Mouse (Mus musculus): ENCODE measurements around the gene Shank2.

The Shank2 gene

DNA sequence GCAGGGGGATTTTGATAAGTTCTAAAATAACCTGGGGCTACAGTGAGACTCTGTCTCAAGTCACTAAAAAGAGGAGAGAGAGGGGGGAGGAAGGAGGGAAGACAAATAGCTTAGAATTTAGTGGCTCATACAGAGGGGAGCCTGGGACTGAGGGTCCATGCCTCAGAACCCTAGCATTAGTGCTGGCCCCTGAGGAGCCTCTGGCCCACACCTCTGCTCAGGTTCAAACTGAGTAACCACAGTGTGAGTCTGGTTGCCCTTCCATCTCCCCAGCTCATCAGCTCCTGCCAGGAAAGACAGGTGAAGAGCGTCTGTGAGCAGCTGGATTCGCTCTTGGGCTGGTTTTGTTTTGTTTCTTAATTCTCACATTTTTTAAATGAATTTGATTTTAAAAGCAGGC, 415.5 kb downstream of the Shank2 start:
- in situ Hi-C loops (cut with MboI, MseI) = no loop called here

DNA sequence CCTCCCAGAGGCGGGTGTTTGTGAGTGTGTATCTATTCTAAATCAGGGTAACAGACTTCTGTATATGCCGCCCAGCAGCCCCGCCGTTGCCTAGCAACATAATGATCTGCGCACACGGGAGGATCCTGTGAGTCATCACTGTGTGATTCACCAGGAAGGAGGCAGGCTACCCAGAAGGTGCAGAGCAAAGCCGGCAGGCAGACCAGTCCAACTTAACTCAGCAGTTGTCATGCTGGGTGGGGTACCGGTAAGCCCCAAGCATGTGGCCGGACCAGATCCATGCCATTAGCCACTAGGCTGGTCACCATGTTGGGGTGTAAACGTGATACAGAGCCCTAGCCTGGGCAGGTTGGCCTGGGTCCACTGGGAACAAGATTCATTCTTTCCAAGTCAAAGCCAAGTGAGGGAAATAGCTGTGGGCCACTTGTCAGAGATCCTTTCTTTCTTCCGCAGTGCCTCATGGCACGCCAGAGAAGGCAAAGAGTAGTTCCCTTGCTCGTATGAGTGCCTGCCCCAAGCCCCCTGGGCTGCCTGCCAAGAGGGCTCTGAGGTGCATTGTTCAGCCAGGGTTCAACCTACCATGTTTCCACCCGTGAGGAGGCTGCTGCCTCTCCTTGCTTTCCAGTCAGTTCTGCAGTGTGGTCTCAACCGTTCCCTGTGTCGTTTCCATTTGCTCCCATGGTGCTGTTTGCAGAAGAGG, 416.1 kb downstream of the Shank2 start:
- in situ Hi-C loops (cut with MboI, MseI) = no loop called here

DNA sequence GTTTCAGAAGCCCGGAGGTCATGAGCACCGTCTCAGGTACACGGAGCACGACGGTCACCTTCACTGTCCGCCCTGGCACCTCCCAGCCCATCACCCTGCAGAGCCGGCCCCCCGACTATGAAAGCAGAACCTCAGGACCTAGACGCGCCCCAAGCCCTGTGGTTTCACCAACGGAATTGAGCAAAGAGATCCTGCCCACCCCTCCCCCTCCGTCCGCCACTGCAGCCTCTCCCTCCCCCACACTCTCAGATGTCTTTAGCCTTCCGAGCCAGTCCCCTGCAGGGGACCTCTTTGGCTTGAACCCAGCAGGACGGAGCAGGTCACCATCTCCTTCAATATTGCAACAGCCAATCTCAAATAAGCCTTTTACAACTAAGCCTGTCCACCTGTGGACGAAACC, 418.8 kb downstream of the Shank2 start:
- in situ Hi-C loops (cut with MboI, MseI) = no loop called here

DNA sequence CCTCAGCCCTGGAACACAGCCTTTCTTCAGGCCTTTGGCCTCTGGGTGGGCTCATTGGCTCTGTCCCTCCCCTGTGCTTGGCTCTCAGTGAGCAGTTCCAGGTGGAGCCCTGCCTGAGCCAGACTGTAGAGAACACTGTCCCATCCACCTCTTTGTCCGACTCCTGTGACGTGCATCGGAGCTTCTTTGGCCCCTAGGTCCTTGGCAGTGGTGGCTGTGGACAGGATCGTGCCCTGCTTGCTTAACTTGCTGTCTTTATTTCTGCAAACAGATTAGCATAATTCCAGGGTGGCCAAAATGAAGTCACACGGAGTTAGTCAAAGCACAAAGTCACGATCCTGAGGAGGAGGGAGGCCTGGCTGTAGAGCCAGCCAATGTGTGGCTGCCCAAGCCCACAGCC, 419.8 kb downstream of the Shank2 start:
- in situ Hi-C loops (cut with MboI, MseI) = no loop called here

DNA sequence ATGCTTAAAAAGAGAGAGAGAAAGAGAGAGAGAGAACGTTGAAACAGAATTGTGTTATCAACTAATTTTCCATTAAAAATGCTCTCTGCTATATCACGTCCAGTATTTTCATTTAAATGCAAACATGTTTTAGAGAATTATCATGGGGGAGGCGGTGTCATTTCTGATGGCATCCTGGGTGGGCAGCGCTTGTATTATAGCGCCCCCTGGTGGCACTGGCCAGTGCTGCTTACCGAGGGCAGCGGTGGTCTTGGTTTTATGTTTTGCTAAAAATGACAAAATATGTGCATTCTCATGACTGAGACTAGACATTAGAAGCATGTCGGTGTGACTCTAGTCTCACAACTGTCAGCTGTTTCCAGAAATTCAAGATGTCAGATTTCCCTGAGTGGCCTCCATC, 424.2 kb downstream of the Shank2 start:
- in situ Hi-C loops (cut with MboI, MseI) = loop anchor here (5.0 kb wide), 1 partner anchor 209 kb away; no protein-coding TSS in a partner anchor

DNA sequence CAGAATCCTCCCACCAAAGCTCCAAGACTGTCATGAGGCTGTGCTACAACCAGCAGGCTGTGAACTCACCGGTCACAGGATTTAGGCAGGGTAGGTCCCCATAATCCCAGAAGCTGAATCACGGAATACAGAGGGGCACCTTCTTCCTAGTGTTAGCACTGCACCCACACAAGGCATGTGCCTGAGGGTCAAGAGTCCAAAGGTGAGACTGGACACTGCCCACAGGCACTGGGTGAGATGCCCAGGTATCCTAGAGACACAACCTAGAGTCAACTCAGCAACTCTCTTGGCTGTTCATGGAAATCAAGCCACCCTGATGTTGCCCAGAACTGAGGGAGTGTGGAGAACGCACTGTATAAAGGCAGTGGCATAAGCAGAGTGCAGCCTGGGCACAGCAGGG, 424.9 kb downstream of the Shank2 start:
- in situ Hi-C loops (cut with MboI, MseI) = loop anchor here (5.0 kb wide), 1 partner anchor 209 kb away; no protein-coding TSS in a partner anchor

DNA sequence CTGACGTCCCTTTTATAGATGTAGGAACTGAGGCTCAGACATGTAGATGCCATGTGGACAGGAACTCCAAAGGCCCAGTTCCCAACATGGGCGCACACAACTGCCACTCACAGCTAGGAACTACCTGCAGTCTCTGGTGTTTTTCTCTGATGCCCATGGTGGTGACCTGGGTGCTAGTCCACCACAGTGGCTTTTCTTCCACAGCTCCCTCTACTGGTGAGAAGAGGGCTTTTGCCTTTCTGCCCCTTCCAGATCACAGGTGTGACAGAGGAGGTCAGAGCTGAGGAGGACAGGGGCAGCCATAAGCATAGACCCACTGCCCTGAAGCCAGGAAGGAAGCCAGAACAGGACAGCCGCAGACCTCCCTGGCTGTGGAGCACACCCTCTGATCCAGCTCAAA, 425.7 kb downstream of the Shank2 start:
- in situ Hi-C loops (cut with MboI, MseI) = loop anchor here (5.0 kb wide), 1 partner anchor 210 kb away; no protein-coding TSS in a partner anchor

DNA sequence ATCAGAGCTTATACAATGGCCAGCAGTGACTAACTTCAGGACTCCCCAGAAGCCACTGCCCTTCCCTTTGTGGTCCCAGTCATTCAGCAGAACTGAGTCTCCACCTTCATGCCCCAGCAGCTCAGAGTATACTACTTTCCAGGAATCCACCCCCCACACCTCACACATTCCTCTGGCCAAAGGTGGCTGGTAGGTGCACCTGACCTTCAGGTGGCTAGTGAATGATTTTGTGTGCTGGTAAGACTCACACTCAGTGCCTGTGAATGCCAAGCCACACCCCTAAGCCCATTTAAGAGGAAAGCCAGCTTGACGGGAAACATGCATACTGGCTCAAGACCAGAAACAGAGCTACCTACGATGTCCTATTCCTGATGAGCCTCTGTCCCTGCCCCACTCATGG, 431.2 kb downstream of the Shank2 start:
- in situ Hi-C loops (cut with MboI, MseI) = loop anchor here (10.0 kb wide), 1 partner anchor 762 kb away; no protein-coding TSS in a partner anchor

DNA sequence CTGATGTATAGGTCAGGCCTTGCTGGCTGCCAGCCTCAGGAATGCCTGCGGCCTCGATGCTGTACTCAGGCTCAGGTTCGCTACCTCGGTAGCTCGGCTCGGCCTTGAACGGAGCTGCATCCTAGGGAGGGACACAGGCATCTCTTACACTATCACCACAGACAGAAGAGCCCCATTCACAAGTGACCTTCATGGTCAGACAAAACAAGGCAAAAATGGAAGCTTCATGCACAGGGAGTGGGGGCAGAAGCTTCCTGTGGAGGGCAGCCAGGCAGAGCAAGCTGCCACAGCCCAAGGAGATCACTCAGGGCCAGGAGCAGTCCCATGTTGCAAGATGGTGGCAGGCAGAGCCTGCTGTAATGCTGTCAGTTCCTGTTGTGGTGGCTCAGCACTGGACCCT, 437.1 kb downstream of the Shank2 start:
- in situ Hi-C loops (cut with MboI, MseI) = loop anchor here (10.0 kb wide), 1 partner anchor 756 kb away; no protein-coding TSS in a partner anchor

DNA sequence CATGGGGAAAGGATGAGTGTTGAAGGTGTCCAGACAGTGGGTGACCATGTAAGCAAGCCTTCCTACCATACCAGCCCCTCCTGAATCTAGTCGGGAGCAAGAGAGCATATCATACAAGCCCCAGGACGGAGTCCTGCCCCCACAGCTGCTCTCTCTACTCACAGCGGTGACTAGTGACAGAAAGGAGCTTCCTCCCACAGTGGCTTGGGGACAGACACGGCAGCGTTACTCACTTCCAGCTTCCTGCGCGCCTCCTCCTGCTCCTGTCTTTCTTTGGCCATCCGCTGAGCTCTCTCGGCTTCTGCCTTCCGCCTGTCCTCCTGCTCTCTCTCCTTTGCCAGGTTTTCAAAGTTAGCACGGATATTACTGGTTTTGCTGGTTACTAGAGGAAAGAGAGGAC, 439.7 kb downstream of the Shank2 start:
- in situ Hi-C loops (cut with MboI, MseI) = no loop called here

DNA sequence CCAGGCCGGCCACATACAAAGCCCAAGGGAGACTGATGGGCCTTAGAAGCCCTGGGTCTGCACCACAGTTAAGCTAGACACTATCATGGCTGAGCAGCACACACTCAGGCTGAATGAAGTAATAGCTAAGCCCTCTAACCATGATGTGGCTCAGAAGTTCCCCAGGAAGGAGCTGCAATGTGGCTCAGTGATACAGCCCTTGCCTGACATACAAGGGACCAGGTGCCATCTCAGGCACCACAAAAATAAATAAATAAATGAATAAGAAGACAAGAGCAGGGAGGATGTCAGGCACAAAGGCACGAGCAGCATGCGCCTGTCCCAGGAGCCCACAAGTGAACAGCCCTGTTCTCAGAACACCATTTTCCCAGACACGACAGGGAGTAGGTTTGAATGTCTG, 440.2 kb downstream of the Shank2 start:
- in situ Hi-C loops (cut with MboI, MseI) = no loop called here

DNA sequence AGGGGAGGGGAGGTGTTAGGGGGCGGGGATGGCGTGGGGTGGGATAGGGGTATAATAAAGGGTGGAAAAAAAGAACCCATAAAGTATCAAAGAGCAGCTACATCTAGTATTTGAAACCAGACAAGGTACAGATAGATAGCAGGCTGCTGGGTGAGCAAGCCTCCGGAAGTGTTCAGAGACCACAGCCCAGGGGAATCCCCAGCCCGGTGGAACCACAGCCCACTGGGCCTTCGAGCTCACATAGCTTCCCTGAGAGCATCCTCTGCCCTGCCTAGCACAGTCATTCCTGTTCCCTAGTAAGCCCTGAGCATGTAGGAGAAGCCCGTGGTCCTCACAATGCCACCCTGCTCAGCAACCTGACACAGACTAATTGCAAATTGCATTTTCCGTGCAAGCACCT, 443.1 kb downstream of the Shank2 start:
- in situ Hi-C loops (cut with MboI, MseI) = no loop called here

DNA sequence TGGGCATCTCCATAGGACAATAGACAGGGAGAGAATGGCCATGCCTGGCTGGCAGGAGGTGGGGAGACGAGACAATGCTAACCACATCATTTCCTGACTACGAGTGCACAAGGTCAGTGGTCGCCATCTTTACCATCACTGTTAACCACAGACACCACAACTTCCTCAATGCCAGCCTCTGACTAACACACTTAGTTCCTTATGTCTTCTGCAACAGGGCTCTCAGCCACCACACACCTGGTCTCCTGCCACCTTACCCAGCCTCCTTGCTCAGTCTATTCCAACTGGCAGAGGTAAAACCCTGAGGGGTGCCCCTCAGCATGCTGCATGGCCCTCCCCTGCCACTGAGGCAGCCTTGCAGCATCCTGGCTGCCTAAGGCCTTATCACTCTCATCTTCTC, 445.4 kb downstream of the Shank2 start:
- in situ Hi-C loops (cut with MboI, MseI) = no loop called here

DNA sequence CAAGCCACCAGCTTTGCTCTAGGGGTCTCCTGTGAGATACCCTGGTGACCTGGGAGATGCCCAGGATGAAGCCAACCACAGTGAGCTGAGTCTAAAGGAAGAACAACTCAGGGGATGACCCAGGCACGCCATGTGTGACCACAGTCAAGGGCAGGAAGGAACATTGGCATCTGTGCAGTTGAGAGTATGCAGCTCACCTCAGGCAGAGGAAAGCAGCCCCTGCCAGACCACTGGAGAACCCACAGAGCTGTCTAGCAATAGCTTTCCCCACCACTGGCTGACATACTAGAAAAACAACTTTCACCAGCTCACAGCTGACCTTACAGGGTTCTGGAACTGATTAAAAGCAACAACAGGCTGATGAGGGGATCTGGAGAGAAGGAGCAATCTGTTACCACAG, 446.5 kb downstream of the Shank2 start:
- in situ Hi-C loops (cut with MboI, MseI) = no loop called here

DNA sequence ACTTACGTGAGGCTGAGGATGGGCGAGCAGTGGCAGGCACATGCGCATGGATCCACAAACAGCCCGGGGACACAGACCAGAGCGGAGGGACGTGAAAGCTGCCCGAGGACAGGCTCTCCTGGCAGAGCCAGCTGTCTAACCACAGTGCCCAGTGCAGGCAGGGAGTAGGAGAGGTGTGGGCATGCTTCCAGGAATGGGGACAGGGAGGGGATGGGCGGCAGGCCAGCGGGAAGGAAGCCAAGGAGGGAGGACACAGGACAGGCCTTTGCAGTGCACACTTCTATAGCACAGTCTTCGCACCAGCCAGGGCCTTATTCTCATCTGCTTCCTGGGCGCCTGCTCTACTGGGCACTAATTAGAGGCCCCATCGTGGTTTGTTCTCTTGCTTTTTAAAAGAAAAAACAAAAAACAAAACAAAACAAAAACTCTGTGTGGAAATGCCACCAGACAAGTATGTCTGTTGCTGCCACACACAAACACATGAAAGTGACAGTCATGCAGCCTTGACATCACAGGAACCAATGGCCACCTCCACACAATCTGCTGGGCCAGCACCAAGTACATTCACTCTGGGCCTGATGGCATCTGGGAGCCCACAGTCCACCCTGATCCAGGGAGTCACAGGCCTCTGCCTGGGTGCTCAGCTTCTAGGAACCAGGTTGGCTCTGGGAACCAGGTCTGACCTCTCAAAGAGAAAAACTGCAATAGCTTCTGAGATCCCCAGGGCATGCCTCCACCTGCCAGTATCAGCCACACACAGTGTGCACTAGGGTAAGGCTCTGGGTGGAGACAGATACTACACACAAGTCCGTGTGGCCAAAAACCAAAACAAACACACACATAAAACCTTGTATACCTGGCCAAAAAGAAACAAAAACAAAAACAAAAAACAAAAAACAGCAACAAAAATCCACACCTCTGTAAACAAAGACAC, 448.2 kb downstream of the Shank2 start:
- in situ Hi-C loops (cut with MboI, MseI) = no loop called here

DNA sequence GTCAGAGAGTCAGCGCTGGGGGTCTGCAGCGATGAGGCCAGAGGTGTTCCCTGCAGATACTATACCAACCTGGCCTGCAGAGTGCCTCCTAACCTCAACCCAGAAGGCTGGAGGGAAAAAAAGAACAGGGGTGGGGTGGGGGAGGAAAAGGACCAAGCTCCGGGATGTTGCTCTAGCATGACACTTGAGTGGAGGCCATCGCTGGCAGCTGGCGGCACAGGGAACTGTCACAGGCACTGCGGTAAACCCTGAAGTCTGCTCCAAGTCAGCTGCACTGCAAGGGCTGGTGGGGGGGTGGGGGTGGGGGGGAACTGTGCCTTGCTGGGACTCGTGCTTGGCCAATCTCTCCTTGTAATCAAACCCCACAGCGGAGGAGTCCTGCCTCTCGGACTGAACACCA, 448.9 kb downstream of the Shank2 start:
- in situ Hi-C loops (cut with MboI, MseI) = no loop called here

DNA sequence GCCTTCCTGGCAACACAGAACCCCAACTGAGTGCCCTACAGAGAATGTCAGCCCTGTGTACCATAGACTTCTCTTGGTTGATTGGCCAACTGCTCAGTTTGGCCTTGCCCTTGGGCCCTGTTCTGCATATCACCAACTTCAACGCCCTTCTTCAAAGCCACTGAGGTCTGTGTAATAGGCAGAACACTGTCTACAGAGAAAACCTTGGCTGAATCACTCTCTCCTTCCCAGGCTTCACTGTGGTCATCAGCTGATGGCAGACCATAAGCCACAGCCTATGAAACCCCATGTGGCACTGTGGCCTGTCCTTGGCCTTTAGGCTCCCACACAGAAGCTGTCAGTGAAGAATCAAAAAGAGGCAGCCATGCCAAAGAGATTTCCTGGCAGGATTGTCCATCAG, 457.2 kb downstream of the Shank2 start:
- in situ Hi-C loops (cut with MboI, MseI) = no loop called here

DNA sequence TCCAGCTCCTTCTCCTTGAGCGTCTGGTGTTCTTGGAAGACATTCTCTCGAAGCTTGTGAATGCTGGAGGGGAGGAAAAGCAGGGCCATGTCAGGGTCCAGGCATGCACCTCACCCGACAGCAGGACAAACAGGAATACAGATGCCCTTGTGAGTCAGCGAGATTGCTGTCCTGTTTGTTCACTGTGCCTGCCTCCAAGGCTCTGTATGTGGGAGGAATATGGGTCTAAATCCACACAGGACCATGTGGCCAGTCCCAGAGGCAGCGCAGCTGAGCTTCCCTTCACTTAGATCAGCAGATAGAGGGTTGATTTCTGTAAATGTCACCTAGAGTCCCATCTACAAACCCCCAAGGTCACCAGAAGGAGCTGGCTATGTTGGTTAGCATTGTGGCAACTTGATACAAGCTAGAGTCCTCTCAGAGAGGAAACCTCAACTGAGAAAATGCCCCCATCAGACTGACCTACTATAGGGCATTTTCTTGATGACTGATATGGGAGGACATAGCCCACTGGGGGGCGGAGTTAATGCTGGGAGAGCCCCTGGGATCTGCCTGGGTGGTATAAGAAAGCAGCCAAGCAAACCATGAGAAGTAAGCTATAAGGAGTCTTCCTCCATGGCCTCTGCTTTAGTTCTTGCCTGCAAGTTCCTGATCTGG, 459.6 kb downstream of the Shank2 start:
- in situ Hi-C loops (cut with MboI, MseI) = no loop called here

DNA sequence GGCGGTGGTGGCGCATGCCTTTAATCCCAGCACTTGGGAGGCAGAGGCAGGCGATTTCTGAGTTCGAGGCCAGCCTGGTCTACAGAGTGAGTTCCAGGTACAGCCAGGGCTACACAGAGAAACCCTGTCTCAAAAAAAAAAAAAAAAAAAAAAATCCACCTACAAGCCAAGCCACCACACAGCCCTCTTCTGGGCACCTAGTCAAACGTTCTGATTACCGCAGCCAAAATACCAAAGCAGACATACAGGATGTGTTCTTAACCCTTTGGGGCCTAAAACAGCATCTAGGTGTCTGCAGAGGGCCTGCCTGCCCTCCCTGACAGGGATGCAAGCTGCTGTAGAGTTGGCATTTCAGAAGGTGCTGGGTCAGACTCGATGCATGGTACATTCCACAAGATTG, 460.8 kb downstream of the Shank2 start:
- in situ Hi-C loops (cut with MboI, MseI) = no loop called here

DNA sequence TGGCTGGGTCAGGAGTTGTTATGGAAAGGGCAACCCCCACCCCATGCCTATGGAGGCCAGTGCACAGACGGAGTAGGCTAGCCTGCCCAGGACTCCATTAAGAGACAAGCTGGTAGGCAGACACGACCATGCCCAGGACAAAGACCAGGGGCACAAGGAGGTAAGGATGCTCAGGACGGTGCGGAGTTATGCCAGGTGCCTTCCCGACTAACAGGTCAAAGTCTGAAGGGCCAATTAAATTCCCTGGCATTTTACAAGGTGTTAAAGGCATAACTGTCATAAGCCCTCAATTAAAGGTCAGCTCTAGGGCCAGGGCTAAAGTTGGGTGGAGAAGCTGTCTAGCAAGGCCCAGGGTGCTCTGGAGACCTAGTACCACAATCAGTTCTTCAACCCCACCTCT, 467.0 kb downstream of the Shank2 start:
- in situ Hi-C loops (cut with MboI, MseI) = no loop called here

DNA sequence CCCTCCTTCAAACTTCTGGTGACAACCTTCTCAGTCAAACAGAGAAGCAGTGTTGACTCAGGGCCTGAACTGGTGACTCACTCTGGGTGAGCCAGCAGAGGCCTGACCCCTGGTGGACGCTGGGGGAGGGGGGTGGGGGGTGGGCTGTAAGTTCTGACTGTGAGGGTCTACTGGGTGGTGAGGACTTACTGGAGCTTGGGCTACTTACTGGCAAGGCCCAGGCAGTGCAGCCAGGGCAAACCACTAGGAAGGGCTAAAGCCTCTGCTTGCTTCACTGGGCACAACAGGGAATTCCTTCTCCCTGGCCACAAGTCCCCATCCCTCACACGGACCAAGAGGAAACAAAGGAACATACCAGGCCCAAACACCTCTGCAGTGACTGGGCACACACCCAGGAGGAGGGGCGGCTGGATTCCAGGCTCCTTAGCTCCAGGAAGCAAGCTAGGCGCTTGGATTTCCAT, 467.5 kb downstream of the Shank2 start:
- in situ Hi-C loops (cut with MboI, MseI) = no loop called here

DNA sequence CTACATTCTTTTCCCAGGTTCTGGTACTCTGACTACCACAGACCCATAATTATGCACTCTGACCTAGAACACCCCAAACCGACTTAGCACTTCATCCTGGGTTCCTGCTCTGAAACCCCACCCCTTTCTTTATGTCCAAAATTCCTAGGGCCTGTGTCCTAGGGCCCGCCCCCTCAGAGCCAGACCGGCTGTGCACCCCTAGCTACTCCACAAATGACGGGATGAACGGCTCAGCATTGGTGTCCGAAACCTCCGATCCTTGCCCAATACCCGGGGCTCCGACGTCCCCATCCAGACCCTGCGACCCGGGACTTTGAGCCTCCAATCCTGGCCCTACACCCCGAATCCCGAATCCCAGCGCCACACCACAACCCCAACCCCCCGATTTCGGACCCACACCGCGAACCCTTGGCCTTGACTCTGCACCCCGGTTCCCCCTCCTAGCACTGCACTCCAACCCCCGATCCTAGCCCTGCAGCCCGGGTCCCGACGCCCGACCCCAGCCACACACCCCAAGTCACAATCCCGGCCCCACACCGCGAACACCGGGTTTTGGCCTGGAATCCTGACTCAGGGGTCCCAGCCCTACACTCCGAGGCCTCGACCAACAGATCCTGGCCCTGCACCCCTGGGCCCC, 468.3 kb downstream of the Shank2 start:
- in situ Hi-C loops (cut with MboI, MseI) = no loop called here
